Mouse (Mus musculus) testis, adult 2 months (tissue): ENCODE measurements around the gene Khdc3.

Source experiments
- CTCF ChIP-seq: fragments of 200-500 bp; IDR thresholded peaks from 2 replicates; pipeline ENCODE4 v1.5.1; 2012; ENCODE audit warnings: low read depth, mild to moderate bottlenecking, inconsistent platforms, low read length, moderate library complexity; ENCODE audit not compliant: control insufficient read depth, insufficient read depth, insufficient replicate concordance
- POLR2A ChIP-seq: fragments of 200-500 bp; IDR thresholded peaks from 2 replicates; pipeline ENCODE4 v1.6.1; 2012; ENCODE audit warnings: low read depth, mild to moderate bottlenecking, inconsistent platforms, low read length, moderate library complexity; ENCODE audit not compliant: control insufficient read depth

DNA sequence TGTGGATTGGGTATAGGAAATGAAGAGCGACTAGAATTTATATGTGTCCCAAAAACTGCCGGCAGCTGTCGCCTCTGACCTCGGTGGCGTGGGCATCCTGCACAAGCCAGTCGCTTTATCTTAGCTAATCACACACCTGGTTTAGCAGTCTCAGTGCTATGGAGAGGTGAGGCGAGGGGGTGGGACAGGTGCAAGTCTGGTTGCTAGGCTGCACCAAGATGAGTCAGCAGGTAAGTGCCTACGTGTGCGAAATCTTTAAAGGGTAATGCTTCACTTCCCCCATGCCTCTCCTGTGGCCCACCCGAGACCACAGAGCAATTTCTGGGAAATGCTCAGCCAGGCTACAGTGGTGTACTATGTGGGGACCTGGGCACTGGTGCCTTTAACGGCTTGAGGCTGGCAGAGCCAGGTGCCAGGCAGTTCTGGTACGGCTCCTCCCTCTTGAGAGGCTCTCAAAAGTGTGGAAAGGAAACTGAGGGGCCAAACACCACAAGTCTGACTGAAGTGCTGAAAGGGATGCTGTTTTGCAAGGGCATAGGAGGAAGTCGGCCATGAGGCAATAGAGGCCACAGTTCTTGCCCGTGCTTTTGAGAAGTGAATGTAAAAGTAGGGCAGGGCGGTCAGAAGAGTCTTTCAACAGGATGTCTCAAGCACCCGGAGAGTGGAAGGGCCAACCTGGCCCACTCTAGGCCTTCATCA is 12.3 kb upstream of the Khdc3 start:
- no peak for TF ChIP-seq CTCF
- TF ChIP-seq POLR2A, result no peak
